Mouse (Mus musculus) MN1 (cell line): ENCODE data around the gene Lin9.
"Not testable (repeated sequence)": the region's sequence is repeated elsewhere in the genome, so short reads cannot be mapped to it uniquely, and the experiment has no call there.

Experiments
- DNase-seq: peaks from one replicate; pipeline ENCODE4 v3.0.0-alpha.2; 2016; ENCODE audit warnings: low spot score

The Lin9 gene

DNA sequence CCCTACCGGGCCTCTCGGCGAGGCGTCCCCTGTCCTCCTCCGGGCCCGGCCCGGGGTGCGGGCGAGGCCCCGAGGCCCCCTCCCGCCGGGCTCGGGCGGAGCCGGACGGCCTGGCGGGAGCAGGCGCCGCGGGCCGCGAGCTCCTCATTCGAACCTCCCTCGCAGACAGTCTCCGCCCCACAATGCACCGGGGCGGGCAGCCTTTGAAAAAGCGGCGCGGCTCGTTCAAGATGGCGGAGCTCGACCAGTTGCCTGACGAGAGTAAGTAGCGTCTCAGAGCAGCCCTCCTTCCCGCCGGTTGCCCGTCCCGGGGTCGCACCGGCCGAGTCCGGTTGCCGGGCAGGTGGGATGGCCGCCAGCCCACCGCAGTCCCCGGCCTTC, at the start of gene Lin9:
Gene Lin9 (plus strand): TSS at position 14 of the 381 bp plus-strand sequence.
- DNase-seq = peak; percentile 96

DNA sequence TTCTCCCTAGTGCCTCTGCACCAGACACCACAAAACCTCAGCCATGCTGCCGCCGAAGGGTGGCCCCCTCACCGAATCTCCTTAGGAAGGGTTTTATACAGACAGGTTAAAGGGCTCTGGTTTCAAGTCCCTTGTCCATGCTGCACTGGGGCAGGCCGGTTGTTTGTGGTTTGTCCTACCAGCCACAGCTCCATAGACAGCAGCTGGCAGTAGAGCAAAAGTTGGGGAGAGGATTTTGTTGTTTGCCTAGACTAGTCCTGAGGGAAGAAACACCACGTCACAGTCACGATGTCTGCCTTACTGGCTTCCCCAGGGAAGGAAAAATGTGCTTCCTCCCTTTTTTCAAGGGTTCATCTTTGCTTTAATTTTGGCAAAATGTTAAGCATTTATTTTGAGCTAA, 40.4 kb upstream of the Lin9 start:
- DNase-seq = no peak

DNA sequence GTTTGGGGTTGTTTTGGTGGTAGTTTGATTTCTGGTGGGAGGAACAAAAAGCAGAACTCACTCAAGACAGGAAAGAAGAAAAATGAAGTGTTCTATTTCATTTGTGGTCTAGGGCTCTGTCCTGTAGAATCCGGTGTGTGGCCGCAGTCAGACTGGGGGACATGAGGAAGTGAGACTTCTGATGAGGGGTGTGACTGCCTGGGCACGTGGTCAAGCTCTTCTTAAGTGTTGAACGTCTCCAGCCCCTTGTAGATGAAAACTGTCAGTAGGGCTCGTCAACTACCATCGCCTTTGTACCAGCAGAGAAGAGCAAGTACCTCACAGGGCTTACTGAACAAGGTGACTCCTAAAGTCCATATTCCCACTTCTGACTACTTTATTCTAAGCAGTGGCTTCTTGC, 39.1 kb upstream of the Lin9 start:
- DNase-seq = no peak

- DNase-seq = peak; percentile 52
These were observed 36.4 kb upstream of the Lin9 start for GRCm38 (mm10) chr1:180604579-180604978.

DNA sequence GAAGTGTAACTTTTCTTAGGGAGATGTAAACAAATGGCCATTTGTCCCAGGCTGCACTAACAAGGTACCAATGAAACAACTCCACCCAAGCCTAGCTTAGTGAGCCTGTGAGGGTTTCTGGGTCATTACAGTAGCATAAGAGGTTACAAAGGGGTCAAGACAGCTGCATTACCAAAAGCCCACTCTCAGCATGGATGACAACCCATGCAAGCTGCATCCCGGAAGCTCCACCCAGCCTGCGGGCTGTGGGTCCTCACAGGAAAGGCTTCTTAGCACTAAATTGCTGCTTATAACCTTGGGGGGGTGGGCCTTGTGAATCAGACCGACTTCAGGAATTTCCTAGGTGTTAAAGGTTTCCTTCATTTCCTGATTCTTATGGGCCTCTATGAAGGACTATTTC, 34.8 kb upstream of the Lin9 start:
- DNase-seq = no peak

GRCm38 (mm10) chr1:180606796-180607577, 34.0 kb upstream of the Lin9 start:
- DNase-seq = no peak

GRCm38 (mm10) chr1:180607578-180607879, 33.4 kb upstream of the Lin9 start:
- no peak for DNase-seq

DNA sequence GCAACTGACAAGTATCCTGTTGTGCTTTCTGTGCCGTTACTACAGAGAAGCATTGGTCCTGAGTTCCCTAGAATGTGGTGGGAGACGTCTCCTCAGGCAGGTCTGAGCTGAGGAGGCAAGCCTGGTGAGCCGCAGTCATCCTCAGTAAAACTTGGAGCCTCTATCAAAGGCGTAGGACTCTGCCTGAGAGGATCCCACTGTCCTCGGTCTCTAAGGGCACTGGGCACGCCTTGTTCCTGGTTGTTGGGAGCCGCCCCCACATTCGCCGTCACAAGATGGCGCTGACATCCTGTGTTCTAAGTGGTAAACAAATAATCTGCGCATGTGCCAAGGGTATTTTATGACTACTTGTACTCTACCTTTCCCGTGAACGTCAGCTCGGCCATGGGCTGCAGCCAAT, 29.1 kb upstream of the Lin9 start:
- not testable (repeated sequence) for DNase-seq

GRCm38 (mm10) chr1:180616762-180617161, 24.2 kb upstream of the Lin9 start:
- no peak for DNase-seq

- DNase-seq = peak; percentile 17
These were observed 18.6 kb upstream of the Lin9 start for GRCm38 (mm10) chr1:180622389-180622788.

DNA sequence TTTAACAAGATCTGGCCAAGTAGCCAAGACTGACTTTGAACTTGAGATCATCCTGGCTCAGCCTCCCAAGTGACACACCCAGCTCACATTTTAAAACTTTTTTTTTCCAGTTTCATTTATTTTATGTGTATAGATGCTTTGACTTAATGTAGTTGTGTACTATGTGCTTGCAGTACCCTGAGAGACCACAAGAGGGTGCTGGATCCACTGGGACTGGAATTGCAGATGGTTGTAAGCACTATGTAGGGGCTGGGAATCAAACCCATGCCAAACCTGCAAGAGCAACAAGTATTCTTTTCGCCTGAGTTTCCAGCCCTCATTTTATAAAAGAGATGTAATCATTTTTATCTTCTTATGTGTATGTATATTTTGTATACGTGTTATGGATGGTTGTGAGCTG, 17.0 kb upstream of the Lin9 start:
- peak; percentile 22 for DNase-seq

- no peak for DNase-seq
These were observed 14.8 kb upstream of the Lin9 start for GRCm38 (mm10) chr1:180626141-180626540.

DNA sequence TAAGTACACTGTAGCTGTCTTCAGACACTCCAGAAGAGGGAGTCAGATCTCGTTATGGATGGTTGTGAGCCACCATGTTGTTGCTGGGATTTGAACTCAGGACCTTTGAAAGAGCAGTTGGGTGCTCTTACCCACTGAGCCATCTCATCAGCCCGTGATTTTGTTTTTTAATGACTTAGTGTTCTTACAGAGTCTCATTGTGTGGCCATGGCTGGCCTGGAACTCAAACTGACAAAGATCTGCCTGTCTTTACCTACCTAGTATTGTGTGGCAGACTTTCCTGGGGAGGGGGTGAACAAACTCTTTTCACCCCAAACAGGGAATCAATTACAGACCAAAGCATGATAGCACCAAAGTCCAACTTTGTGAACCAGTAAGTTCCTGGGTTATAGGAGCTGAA, 3.2 kb upstream of the Lin9 start:
- not testable (repeated sequence) for DNase-seq

DNA sequence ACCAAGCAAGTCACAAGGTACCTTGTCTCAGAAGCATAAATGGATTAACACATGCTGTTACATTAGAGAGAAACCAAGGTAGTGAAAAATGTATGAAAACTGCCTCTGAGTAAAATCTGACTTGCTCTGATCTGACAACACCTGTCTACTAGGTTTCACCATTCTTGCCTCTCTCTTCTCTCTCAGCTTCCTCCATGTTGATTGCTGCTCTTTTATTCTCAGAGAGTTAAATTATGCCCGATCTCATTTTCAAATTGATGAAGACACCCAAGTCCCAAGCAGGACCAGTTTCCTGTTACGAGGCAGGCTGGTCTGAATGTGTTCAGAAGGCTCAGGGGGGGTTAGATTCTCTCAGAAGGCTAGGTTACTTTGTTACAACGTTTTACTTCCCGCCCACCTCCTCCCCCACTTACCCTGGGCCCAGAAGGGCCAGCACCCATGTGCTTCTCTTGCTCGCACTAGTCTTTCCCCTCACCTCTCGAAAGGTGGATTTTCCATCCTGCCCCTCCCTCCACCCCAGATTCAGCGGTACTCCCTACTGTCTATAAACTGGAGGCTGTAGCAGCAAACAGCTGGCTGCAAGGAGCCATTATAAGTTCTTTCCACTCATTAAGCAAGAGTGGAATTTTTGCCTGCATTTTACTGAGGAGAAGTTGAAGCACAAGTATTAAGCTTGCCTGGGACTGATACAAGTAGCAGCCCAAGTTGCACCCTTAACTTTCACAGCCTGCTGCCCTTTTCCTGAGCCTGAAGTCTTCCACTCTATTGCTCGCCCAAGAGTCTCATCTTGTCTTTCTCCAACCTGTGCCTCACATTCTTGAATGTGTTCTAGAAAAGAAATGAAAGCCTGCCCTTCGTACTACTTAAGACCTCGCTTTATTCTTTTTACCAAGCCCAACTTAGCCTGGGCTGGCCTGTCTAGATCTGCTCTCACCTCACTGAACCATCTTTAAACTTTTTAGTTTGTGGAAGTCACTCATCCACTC, 1.2 kb upstream of the Lin9 start:
- DNase-seq = no peak

DNA sequence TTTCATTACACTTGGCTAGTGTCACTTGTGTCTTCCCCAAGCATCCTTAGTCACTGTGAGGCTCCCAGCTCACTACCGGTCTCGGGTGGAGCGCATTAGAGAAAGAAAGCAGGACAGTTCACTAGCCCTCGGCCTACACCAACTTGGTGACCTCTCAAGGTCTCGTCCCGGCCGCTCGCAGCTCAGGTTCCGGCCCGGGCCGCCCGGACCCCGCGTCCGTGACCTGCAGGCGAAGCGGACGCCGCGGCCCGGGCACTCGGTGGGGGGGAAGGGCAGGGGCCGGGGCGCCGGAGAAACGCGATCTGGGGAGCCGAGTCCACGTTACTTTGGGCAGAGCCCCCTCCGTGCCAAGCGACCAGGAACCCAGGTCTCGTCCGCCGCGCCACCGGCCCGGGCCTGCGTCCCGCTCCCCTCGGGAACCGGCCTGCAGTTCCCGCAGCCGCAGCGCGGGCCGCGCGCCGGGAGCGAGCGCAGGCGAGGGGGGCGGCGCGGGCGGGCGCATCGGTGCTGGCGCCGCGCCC, 285 bp upstream of the Lin9 start:
- DNase-seq = peak; percentile 67

GRCm38 (mm10) chr1:180641518-180642227, 723 bp downstream of the Lin9 start:
- DNase-seq = peak; percentile 52

GRCm38 (mm10) chr1:180642228-180642564, 1.2 kb downstream of the Lin9 start:
- no peak for DNase-seq

DNA sequence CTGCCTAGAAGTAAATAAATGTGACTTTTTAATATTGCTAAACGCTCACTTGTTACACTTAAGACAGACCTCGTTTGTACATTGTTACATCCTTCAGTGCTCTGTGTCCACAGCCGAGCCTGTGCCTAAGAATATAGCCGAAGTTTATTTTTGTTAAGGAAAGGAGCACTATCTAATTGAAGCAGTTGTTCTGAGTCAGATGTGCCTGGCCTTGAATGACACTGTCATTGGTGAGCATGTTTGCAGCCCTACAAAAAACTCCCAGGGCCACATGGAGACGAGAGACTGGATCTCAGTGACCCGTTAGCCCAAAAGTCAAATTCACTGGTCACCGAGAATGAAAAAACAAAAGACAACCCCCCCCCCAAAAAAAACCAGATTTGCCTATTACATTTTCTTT, 50.3 kb downstream of the Lin9 start:
- DNase-seq = no peak

DNA sequence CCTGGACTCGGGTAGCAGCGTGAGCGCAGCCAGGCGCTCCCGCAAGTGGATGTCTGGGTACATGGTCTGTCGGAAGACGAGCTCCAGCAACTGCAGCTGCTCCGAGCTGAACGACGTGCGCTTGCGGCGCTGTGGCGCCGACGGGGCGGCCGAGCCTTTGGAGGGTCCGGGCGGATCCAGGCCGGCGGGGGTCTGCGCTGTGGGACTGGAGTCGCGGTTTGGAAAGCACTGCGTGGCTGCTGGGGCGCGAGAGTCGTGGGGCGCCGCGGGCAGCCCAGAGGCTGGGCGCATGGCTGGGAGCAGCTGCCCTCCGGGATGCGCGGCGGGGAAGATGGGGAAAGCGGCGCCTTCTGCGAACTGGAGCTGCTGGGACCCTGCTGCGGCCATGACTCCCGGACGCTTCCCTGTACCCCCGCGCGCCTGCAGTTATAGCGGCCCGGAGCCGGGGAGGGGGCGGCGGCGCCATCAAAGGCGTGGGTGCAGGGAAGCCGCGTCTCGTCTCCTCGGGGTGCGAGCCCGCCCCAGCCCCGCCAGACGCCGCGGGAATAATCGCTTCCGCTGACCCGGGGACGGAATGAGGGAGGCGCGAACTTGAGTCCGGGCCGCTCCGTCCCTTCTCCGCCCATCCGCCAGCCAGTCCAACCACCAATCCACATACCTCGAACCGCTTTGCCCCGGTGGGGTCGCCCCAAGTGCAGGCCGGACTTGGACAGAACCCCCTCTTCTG, 55.8 kb downstream of the Lin9 start, which contains the start of gene Mixl1:
Gene Mixl1 (minus strand): TSS at position 409 of the 727 bp plus-strand sequence.
- DNase-seq = no peak

DNA sequence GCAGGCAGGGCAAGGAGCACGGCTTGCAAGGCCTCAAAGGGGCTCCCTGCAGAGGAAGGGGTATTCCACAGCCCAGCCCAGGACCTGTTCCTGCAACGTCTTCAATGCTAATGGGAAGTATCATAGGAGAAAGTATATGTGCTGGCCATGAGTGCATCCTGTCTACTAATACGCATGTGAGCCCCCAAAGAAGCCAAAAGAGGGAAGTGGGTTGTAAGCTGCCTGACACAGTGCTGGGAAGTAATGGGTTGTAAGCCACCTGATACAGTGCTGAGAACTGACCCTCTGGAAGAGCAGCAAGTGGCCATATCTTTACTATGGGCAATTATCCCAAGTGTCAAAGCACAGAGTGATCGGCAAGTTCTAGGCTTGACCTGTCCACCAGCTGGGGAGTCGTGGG, 57.1 kb downstream of the Lin9 start:
- no peak for DNase-seq

DNA sequence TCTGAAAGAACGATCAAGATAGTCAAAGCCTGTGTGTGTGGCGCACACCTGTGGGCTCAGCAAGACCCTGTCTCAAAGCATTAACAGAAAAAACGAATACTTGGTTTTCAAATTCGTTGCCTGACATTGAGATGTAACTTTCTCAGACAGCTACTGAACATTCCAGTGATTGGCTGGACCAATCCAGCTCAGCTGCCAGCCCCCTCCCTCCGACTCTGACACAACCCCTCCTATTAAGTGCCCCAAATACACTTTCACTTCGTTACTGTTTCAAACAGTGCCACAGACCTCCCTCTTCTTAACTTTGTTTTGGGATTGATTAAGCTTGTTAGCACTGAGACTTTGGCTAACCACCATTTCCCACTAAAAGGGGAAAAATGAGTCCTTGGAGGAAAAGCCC, 62.5 kb downstream of the Lin9 start:
- DNase-seq = no peak

GRCm38 (mm10) chr1:180707368-180707767, 66.4 kb downstream of the Lin9 start:
- DNase-seq = no peak
